Mouse (Mus musculus): ENCODE data around the gene Tppp.
"Not testable (repeated sequence)": the region's sequence is repeated elsewhere in the genome, so short reads cannot be mapped to it uniquely, and the experiment has no call there.

Tppp gene

DNA sequence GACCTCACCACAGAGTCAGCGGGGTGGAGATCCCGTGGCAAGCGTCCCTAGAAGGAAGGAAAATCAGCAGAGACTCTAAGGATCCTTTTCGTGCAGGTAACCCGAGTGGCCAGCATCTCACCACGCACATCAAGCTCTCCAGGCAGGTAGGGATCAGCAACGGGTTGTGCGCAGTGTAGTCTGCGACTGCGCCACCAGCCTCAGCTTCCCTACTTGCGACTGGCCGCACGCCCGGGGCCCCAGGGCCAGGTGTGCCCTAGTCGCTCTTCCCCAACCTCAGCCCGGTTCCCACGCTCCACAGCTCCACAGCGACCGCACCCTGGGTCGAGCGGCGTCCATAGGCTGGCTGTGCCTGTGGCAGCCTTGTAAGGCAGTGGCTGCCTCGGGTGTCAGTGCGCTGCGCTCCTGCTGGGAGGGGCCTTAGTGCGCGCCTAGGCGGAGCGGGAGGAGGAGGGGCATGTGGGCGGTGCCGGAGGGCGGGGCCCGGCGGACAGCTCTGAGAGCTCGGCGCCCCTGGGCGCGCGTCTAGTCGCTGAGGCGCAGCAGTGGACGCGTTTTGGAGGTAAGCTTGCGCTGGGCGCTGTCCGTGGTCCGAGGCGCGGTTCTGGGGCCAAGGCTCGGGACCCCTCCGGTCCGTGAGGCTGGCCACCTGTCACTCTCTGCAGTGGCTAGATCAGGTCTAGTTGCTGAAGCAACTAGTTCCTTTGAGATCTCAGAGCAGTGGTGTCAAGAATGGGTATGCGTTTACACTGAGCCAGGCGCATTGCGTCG lies at the start of gene Tppp:
TSS of gene Tppp (plus strand) at position 460 of the 771 bp plus-strand sequence.
- DNase-seq = peak; percentile 96

DNA sequence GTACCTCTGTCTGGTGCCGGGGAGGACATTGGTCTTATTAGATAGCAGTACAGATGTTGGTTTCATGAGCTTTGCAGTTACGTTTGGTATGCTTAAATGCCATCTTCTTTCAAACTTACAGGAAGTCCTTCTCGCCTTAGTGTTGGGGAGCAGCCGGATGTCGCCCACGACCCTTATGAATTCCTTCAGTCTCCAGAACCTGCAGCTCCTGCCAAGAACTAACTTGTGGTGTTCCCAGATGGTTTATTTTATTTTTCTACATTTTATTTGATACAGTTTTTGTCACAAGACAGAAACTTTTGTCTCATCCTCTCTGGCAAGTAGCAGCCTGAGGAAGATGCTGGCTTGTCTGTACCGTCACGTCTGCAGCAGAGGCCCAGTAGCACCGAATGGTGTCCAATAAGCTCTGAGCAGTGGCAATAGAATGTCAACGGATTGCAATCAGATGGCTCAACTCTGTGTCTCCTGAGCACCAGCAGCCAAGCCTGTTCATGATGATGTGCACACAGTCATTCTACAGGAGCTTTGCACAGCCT lies 49.0 kb upstream of the Tppp start:
- no peak for DNase-seq

DNA sequence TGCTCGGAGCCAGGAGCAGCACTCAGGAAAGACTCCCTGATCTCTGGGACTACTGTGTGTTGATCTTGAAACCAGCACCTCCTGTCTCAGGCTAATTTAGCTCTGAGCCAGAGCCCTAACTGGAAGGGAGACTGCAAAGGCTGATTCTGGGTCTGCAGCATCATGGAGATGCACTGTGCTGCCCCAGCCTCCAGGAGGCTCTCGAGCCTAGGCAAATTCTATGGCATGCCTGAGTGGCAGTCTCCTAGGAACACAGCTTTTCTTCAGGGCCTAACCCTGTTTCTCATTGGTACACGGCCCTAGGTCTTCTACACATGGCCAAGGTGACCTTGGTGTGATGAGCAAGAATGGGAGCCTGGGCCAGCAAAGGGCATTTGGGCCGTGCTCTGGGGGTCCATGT lies 48.0 kb upstream of the Tppp start:
- DNase-seq = no peak

DNA sequence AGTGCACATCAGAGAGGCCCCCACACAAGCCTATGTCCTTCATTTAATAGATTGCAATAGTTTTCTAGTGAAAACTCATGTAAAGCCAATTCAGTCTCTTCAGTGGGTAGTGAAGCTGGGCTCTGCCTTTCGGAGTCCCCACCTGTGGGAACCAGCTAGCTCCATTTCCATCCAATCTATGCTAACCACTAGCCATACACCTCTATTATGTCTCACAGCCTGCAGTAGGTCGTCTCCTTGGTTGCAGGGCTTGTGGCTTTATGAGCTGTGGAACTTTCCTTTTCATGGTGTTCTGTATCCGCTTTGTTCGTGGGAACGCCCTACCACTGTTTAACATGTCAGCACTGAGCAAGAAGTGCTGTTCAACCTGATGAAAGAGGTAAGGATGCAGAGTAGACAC lies 45.7 kb upstream of the Tppp start, which contains the start of gene Zdhhc11:
TSS of gene Zdhhc11 (plus strand) at position 301 of the 400 bp plus-strand sequence.
- no peak for DNase-seq

DNA sequence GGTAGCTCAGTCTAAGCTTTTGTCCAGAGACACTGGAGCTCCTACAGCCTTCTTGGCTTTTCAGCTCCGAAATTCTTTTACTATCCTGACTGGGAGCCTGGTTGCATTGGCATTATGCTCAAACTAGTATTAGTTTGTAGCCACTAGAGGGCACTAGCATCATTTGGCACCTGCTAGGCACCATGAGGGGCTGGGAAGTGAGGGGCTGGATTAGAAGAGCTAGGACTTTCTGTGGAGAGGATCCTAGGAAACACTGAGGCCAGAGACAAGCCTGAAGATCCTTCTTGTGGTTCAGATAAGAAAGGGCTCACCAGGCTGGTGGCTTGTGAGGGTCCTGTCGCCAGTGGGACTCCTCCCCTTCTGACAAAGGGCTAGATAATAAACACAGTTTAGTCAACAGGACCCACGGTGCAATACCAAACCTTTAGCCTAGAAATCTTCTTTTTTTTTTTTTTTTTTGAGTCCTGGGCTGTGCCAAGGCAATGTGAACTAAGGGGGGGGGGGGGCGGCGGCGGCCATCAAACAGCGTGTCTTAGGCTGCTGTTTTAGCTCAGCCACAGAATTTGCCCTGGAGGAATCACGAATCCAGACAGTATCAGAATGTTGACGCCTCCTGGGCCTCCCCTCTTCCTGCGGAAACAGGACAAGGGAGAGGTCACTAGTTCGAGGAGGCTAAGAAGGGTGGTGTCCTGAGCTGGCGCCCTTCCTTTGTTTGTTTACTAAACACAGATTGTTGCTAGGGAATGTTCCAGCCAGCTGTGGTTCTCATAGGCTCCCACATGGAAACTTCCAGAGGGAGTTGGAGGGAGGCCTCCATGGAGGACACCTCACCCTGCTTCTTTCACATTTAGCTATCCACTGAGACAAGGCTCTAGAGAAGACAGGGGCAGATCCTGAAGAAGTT lies 38.4 kb upstream of the Tppp start:
- DNase-seq = peak; percentile 84

DNA sequence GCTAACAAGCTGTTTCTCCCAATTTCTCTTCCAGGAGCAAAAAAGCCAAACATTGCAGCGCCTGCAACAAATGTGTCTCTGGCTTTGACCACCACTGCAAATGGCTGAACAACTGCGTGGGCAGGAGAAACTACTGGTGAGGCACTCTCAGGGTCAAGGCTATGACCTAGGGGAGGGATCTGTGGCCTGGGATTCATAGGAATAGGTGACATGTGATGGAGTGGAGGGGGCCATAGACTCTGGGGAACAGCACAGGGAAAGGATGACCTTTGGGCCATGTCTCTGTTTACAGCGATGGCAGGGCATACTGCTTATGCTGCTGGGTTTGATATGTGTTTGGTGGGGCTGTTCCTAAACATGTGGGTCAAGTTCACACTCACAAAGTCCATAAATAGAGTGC lies 34.7 kb upstream of the Tppp start:
- peak; percentile 20 for DNase-seq

DNA sequence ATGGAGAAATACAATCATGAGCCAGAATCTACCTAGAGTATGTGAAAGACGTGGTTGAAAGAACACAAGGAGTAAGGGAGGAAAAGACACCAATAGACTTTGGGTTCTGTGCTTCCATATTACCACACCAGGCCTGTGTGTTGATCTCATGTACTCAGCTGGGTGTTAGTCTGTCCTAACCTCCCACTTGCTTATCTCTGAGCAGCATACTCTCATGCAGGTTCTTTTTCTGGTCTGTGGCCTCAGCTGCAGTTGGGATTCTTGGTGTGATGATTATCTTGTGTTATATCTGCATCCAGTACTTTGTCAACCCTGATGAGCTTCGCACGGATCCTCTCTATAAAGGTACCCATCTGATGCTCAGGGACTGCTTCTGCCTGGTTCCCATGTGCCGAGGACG lies 32.3 kb upstream of the Tppp start:
- DNase-seq = no peak

DNA sequence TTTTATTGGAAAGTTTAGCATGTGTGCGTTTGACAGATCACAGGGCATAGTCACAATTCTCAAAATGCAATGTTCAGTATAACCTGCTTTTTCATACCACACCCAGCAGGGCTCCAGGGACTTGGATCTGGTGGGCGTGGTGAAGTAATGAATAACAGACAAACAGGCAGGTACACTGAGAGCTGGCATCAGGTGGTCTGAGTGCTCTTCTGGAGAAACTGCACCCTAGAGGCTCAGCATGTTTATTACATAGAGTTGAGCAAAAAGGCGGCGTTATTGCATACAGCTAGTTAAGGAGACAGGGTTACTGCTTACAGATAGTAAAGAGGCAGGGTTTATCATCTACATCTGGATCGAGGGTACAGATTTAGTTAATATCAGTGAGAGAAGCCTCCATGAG lies 18.9 kb upstream of the Tppp start:
- no peak for DNase-seq

DNA sequence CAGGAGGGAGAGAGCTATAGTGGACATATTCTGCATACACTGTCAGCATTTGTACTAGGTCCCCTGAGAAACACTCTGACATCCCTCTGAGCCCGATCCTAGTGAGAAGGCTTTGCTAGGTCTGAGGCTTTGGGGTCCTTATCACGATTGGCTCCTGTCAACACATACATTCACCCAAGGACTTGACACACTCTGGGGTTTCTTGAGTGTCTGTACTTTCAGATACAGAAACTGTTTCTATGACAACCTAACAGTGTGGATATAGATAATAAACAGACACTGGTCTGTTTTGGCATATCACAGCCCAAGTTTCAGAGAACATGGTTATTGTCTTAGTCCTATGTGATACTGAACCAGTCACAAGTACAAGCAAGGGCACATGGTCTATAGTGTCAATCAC lies 18.4 kb upstream of the Tppp start:
- no peak for DNase-seq

DNA sequence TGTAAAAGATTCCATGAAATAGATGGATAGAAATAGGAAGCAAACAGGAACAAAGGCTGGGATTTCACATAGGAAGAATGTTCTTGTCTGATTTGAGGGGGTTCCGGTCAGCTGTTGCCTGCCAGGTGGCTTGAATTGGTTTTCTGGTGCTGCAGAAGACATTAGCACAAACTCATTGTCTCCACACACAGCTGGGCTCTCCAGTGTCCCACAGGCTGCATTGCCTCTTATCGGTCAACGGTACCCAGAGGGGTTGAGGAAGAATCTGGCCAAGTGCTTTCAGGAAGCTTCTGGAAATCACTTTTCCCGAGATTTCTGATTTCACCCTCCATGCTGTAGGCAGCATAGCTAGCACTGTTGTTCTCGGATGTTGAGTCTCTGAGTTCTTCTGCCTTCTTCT lies 17.9 kb upstream of the Tppp start:
- DNase-seq = no peak

DNA sequence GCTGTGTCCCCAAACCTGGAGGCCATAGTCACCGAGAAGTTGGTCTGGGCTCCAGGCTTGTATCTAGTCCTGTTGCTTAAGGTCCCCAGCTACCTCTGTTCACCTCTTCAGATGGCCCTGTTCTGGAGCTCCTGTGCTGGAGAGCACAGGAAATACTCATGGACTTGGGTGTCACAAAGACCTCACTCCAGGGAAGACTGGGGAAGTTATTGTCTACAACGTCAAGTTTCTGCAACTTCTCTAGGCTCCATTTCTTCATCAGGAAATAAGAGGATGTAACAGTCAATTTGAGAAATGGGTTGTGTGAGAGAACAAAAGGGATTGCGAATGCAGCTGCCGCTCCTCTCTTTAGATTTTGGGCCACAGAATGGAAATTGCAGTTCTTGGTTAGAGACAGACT lies 12.8 kb upstream of the Tppp start:
- no peak for DNase-seq

DNA sequence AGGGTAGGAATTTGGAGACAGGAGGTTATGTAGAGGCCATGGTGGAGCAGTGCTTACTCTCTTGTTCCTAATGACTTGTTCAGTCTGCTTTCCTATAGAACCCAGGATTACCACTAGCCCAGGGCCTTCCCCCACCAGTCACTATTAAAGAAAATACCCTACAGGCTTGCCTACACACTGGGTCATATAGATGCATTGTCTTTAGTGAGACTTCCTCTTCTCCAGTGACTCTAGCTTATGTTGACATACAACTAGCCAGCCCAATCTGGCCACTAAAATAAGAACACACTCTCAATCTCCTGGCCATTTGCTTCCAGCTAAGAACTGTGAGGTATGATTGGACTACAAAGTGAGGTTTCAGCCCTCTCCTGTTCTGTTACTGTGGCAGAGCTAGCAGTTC lies 8.7 kb upstream of the Tppp start:
- DNase-seq = no peak

DNA sequence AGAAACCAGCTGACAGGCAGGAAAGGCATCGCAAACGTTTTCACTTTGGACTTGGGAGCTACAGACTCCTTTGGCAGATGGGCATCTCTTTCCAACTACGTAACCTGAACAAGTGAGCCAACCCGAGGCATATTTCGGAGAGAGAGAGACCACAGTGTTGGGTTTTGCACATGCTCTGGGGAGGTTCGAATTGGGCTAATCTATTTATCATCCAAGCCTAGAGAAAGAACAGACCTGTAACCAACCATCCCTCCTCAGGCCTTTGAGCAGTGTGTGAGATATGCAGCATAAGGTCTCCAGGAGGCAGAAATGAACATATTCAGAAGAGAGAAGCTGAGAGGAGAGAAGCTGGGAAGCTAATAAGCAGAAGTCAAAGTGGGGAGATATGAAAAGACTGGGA lies 8.2 kb upstream of the Tppp start:
- DNase-seq = no peak

DNA sequence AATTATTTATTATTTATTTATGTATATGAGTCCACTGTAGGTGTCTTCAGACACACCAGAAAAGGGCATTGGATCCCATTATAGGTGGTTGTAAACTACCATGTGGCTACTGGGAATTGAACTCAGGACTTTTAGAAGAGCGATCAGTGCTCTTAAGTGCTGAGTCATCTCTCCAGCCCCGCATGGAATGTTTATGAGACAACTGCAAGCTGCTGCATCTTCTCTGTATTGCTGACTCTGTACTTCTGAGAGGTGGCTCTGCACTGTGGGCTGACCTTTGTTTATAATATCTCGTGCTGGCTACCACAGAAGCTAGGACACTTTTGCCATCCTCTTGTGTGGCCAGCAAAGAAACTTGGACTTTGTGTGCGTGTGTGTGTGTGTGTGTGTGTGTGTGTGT lies 7.7 kb upstream of the Tppp start:
- DNase-seq = no peak

DNA sequence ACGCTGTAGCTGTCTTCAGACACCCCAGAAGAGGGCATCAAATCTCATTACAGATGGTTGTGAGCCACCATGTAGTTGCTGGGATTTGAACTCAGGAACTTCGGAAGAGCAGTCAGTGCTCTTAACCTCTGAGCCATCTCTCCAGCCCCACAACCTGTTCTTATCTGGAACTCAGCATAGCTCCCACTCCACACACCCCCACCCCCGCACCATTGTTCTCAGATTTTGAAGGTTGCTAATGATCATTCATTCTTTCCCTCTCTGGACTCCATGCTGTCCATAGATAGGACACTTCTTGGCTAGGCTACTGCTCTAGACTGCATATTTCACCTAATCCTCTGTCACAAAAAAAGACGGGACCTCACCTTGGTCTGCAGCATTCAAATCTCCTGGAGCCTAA lies 2.3 kb upstream of the Tppp start:
- not testable (repeated sequence) for DNase-seq

DNA sequence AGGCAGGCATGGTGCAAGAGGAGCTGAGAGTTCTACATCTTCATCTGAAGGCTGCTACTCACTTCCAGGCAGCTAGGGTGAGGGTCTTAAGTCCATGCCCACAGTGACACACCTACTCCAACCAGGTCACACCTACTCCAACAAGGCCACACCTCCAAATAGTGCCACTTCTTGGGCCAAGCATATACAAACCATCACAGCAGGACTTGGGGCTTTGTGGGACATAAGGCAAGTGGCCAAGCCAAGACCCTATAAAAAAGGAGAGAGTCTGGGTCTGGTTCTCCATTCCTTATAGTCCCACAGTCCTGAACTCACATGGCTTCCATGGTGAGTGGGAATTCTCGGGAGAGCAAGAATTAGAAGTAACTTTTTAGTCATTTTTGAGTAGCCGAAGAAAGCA lies 991 bp upstream of the Tppp start:
- DNase-seq = not testable (repeated sequence)

DNA sequence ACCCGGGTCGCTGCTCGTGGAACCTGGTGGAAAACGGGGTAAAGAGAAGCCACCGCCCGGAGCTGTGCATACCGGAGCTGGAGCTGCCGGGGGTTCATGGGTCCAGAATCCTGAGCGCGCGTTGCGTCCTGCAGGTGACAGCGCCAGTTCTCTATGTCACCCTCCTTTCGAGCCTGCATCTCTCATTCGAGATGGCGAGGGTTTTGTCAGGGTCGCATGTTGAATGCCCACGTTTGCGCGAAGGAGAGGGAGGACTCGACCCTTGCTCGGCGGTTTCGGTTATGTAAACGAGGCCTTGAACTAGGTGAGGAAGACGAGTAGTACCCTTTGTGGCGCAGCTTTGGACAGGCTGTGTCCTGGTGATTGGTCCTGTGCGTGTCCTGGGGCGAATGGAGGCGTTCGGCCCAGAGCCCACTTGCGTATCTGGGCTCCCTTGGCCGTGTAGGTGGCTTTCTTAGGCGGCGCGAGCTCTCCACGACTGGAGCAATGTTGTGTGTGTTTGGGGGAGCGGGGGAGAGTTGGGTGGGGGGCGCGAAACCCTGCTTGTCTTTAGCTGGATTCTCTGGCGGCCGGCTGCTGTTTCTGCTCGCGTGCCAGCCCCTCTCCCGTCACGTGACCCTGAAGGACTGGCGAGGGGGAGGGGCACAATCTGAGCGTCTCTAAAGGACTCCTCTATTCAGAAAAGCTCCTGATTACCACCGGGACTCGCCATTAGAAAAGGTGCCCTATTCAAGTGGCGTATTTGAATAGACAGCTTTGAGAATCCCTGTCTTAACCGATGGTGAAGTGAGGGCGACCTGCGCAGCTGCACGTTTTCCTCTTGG lies 796 bp downstream of the Tppp start:
- peak; percentile 76 for DNase-seq

DNA sequence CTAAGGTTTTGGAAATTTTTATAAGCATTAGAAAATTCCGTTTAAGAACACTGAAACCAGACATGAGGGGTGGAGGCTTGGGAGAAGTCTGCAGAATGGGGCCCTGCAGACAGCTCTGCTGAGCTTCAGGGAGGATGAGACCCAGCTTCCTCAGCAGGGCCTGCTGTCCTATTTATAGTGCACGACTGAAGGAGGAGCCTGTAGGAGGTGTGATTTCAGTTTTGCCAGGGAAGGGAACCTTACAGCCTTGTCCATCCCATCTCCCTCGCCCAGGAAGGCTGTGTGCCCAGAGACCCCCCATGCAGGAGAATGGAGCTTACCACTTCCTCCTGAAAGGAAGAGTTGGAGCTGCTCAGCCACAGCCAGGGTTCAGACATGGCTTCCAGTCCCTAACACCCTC lies 1.5 kb downstream of the Tppp start:
- DNase-seq = no peak

DNA sequence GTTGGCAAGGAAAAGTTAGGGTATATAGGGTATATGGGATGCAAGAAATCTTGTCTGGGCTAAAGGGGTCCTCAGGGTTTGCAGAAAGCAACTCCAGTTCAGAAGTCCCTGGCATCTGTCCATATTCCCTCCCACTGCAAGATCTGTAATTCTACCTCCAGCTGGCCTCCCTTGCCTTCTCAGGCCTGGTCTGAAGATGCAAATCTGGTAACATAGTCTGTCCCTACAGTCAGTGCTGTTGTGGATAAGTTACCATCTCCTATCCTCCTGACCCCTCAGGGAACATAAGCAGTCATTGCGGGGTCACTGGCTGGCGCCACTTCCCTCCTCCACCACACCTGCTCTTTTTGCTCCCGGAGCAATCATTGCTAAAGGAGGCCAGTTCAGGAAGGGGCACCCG lies 6.7 kb downstream of the Tppp start:
- DNase-seq = no peak

DNA sequence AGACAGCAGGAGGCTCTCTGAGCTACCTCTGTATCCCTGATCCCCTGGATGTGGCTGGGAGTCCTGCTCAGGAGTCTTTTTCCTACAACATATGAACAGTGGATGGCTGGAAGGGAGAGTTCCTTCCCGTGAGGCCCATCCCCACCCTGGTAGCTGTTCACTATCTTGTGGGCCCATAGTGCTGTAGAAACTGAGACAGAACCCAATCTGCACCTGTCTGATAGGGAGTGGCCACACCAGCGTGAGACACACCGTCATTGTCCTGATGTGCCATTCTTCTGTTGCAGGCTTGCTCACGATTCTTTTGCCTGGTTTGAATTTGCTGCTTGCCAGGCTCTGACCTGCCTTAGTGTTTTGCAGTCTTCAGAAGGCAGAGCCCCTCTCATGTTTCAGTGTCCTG lies 8.2 kb downstream of the Tppp start:
- DNase-seq = no peak

DNA sequence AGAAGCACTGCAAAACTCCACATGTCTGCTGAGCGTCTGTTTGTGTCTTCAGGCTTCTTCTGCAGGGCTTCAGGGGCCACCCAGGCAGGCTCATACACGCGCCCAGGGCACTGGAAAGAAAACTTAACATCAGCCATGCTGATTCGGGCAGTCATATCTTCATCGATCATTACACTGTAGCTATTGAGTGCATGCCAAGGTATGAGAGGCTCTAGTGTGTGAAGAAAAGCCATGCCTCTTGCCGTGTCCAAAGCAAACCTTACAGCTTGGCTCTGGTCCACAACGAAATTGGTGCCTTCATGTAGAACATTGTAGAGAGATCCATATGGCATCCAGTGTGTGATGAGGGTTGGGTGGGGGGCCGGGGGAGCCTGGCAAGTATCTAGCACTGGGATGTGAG lies 9.8 kb downstream of the Tppp start:
- DNase-seq = not testable (repeated sequence)

DNA sequence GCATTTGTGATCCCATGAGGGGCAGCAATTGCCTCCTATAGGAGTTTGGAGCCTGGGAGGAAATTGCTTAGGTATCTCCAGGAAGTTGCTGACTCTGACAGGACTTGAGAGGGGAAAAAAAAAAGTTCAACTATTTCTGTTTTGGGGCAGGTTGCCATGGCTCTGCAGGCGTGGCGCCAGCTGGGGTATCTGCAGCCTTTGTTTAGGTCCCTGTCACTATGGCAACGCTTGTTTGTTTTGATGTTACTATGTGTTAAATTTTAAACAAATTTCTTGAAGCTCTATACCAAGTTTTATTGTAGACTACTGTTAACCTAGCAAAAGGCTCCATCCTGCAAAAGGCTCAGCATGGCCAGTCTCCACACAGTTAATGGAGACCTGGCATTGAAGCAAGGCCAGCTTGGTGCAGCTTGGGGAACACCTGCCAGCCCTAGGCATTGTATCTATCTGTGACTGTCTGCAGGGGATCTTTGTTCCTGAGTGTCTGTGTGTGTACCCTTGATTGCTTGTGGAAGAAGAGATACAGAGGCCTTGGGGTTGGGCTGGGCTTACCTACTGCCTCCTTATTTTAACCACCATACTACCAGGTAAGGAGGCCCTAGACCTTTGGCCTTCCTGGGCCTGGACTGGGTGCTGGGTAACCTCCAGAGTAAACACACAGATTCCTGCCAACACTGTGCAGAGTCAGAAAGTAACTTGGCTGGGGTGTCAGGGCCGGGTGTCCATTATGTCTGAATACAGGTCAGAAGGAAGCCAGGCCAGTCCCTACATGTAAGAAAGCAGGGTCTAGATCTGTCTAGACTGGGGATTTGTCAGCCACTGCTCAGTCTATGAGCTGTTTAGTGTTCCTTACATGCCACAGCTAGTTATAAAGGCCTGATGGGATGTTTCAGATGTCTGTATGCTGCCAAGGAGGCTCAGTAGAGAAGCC lies 16.2 kb downstream of the Tppp start:
- DNase-seq = peak; percentile 61

Measured in lung, postnatal 14 days (tissue).